Mouse (Mus musculus): ENCODE results near the gene Cip2a.
A peak's percentile ranks its signal among the peaks of the same experiment; 100 is the strongest.

Gene Cip2a

GRCm38 (mm10) chr16:48993559-48994342, at the start of gene Cip2a, which contains the start of gene Dzip3:
Cip2a (plus strand) TSS chr16:48994185.
Dzip3 (minus strand) TSS chr16:48994165.
- peak; percentile 94 for DNase-seq (ENCODE audit: extremely low spot score)

GRCm38 (mm10) chr16:48972996-48973395, 21.0 kb upstream of the Cip2a start:
- no peak for DNase-seq (ENCODE audit: extremely low spot score)

- no peak for DNase-seq (ENCODE audit: extremely low spot score)
Observed at GRCm38 (mm10) chr16:48973548-48973947, 20.4 kb upstream of the Cip2a start.

- no peak for DNase-seq (ENCODE audit: extremely low spot score)
Observed at GRCm38 (mm10) chr16:48979965-48980364, 14.0 kb upstream of the Cip2a start.

- DNase-seq (ENCODE audit: extremely low spot score): no peak
Observed at GRCm38 (mm10) chr16:48985034-48985627, 8.9 kb upstream of the Cip2a start.

GRCm38 (mm10) chr16:48989700-48990099, 4.3 kb upstream of the Cip2a start:
- DNase-seq (ENCODE audit: extremely low spot score): no peak

- peak; percentile 9 for DNase-seq (ENCODE audit: extremely low spot score)
Observed at GRCm38 (mm10) chr16:48992437-48993230, 1.4 kb upstream of the Cip2a start.

- no peak for DNase-seq (ENCODE audit: extremely low spot score)
Observed at GRCm38 (mm10) chr16:48993231-48993558, 790 bp upstream of the Cip2a start.

GRCm38 (mm10) chr16:48994343-48994693, 333 bp downstream of the Cip2a start:
- DNase-seq (ENCODE audit: extremely low spot score): no peak

GRCm38 (mm10) chr16:49004151-49004550, 10.2 kb downstream of the Cip2a start:
- no peak for DNase-seq (ENCODE audit: extremely low spot score)

GRCm38 (mm10) chr16:49016620-49017332, 22.8 kb downstream of the Cip2a start:
- DNase-seq (ENCODE audit: extremely low spot score): no peak

GRCm38 (mm10) chr16:49035852-49036251, 41.9 kb downstream of the Cip2a start:
- DNase-seq (ENCODE audit: extremely low spot score): no peak

- DNase-seq (ENCODE audit: extremely low spot score): no peak
Observed at GRCm38 (mm10) chr16:49037771-49038170, 43.8 kb downstream of the Cip2a start.

- no peak for DNase-seq (ENCODE audit: extremely low spot score)
Observed at GRCm38 (mm10) chr16:49040554-49041221, 46.7 kb downstream of the Cip2a start.

GRCm38 (mm10) chr16:49049214-49049613, 55.2 kb downstream of the Cip2a start:
- DNase-seq (ENCODE audit: extremely low spot score): no peak

- DNase-seq (ENCODE audit: extremely low spot score): no peak
Observed at GRCm38 (mm10) chr16:49057186-49057585, 63.2 kb downstream of the Cip2a start, which contains the start of gene Myh15. Myh15 (plus strand) TSS chr16:49057486.

Measured in embryo, embryonic 9.5 days (tissue).